Mouse (Mus musculus): ENCODE measurements at regions not wholly inside any gene's neighbourhood (a gene's known extent, or its start where the extent isn't known, plus 50 kb on each side); places are given as distances from the start of the nearest gene placed in this dataset.
"Not testable (repeated sequence)": the region's sequence is repeated elsewhere in the genome, so short reads cannot be mapped to it uniquely, and the experiment has no call there.

- WGBS, result 59% methylated on average over 5 of the region's 5 CpGs
- Histone ChIP-seq H3K36me3 (ENCODE audit: control insufficient read depth, insufficient read depth, low read length) (no peaks in the 10 kb centered on the region), H3K27ac (ENCODE audit: low read depth, low read length) (no peak overlapping the region), H3K9me3 (ENCODE audit: control insufficient read depth, low read length) (no peaks in the 10 kb centered on the region), H3K9ac (ENCODE audit: low read length) (no peak overlapping the region), H3K4me3 (ENCODE audit: low read depth, low read length) (no peak overlapping the region), H3K4me1 (ENCODE audit: control insufficient read depth, insufficient read depth, low read length) (no peaks in the 10 kb centered on the region), H3K4me2 (no peak overlapping the region), H3K27me3 (ENCODE audit: control insufficient read depth, insufficient read depth, low read length) (no peaks in the 10 kb centered on the region)
- no peak for ATAC-seq (ENCODE audit: low FRiP score)
- DNase-seq (ENCODE audit: low spot score, missing footprints), result peak; percentile 73
Observed at GRCm38 (mm10) chr4:66691598-66692220, 135.7 kb upstream of the Tlr4 start.

DNA sequence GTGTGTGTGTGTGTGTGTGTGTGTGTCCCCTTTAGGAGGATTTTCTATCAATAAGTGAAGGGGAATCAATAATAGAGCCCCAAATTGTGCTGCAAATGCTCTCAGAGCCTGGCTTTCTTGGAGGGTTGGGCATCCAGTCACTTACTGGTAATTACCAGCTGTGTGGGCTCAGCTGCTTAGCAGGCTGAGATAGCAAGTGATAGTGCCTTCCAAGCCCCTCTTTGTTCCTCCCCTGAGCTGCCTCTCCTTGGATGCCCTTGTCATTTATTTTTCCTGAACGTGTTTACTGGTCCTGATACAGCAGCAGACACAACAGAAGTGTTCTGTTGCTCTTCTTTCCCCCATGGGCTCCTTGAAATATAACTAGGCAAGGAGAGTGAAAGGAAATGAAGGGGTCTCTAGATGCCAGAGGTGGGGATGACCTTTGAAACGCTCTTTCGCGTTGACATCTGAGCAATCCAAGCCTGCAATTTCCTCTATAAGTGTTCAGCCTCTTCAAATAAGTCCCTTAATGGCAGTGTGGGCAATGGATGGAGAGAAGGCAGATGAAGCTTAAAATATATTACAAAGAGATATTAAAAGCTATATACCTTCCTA, 133.3 kb upstream of the Tlr4 start:
- 68% methylated on average over 4 of the region's 4 CpGs for WGBS
- peak; percentile 48; the same call in 1 of the 2 replicates for ATAC-seq (ENCODE audit: low FRiP score)

DNA sequence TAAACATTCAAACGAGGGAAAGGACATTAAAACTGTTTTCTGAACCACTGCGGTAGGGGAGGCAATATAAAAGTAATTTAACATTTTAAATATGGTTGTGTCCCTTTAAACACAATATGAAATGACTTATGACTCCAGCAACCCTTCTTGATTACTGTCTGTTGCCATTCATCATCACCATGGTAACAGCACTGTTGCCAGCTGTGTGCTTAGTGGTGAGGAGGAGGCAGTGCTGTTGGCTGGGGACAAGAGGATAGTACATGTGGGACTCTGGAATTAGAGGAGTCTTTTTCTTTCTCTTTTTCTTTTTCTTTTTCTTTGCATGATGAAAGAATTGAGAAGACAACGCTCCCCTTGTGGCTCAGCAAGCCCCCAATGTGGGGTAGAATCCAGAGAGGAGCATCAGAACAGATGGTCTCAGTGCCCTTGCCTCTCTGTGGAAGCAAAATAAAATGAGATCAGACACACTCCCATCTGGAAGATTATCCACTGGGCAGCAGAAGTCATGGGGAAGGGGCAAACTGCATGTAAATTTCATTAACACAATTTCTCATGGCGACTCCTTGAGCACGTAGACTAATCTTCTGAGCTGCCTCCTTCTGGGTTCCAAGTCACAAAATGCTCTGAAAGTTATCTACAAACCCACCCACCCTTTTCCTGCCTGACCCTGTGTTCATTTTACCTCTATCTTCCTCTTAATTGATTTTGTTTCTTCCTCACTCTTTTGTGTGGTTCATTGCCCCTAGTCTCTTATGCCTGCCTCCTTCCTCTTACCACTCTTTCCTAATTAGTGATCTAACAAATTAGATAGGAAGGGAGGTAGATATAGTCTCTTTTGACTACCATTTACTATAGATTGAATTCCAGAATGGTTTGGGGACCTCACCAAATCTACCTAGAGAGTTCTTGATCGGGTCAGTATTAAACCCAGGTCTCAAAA, 111.3 kb upstream of the Tlr4 start:
- Histone ChIP-seq H3K4me1 (ENCODE audit: control insufficient read depth, insufficient read depth, low read length) (no peaks in the 10 kb centered on the region), H3K27ac (ENCODE audit: low read depth, low read length) (no peak overlapping the region), H3K4me2 (no peak overlapping the region), H3K4me3 (ENCODE audit: low read depth, low read length) (no peak overlapping the region), H3K27me3 (ENCODE audit: control insufficient read depth, insufficient read depth, low read length) (no peaks in the 10 kb centered on the region), H3K9ac (ENCODE audit: low read length) (no peak overlapping the region), H3K9me3 (ENCODE audit: control insufficient read depth, low read length) (no peaks in the 10 kb centered on the region), H3K36me3 (ENCODE audit: control insufficient read depth, insufficient read depth, low read length) (no peaks in the 10 kb centered on the region)
- WGBS, result 71% methylated on average over 6 of the region's 6 CpGs
- DNase-seq (ENCODE audit: low spot score, missing footprints), result peak; percentile 64
- ATAC-seq (ENCODE audit: low FRiP score), result peak; percentile 94

More for the DNA sequence above, 133.3 kb upstream of the Tlr4 start:
- H3K4me3 ChIP-seq (ENCODE audit: low read depth, low read length), result no peak overlapping the region
- H3K36me3 ChIP-seq (ENCODE audit: control insufficient read depth, insufficient read depth, low read length), result no peaks in the 10 kb centered on the region
- DNase-seq (ENCODE audit: low spot score, missing footprints), result peak; percentile 76
- H3K9ac ChIP-seq (ENCODE audit: low read length), result no peak overlapping the region
- no peaks in the 10 kb centered on the region for H3K9me3 ChIP-seq (ENCODE audit: control insufficient read depth, low read length)
- no peaks in the 10 kb centered on the region for H3K27me3 ChIP-seq (ENCODE audit: control insufficient read depth, insufficient read depth, low read length)
- H3K4me1 ChIP-seq (ENCODE audit: control insufficient read depth, insufficient read depth, low read length), result no peaks in the 10 kb centered on the region
- H3K27ac ChIP-seq (ENCODE audit: low read depth, low read length), result no peak overlapping the region
- no peak overlapping the region for H3K4me2 ChIP-seq

- Histone ChIP-seq H3K4me3 (ENCODE audit: low read depth, low read length) (no peak overlapping the region), H3K9ac (ENCODE audit: low read length) (no peak overlapping the region), H3K9me3 (ENCODE audit: control insufficient read depth, low read length) (no peaks in the 10 kb centered on the region), H3K27me3 (ENCODE audit: control insufficient read depth, insufficient read depth, low read length) (no peaks in the 10 kb centered on the region), H3K27ac (ENCODE audit: low read depth, low read length) (no peak overlapping the region), H3K4me1 (ENCODE audit: control insufficient read depth, insufficient read depth, low read length) (no peaks in the 10 kb centered on the region), H3K4me2 (no peak overlapping the region), H3K36me3 (ENCODE audit: control insufficient read depth, insufficient read depth, low read length) (no peaks in the 10 kb centered on the region)
- ATAC-seq (ENCODE audit: low FRiP score), result no peak
- 21% methylated on average over 2 of the region's 2 CpGs for WGBS
- DNase-seq (ENCODE audit: low spot score, missing footprints), result no peak
Observed at GRCm38 (mm10) chr4:66737407-66737806, 90.0 kb upstream of the Tlr4 start.

DNA sequence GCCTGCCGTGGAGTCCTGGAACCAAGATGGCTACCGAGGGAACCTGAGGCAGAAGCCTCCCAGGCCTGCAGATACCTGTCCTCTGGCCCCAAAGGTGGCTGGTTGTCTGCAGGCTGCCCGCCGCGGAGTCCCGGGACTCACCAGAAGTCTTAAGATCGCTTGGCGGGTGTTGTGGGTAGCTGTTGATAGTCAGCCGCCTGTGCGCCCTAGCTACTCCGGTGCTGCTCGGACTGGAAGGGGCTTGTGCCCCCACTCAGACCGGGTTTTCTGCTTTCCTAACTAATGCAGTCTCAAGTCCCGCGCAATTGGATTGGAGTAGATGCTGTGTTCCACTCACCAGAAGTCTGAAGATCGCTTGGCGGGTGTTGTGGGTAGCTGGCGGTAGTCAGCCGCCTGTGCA, 84.0 kb upstream of the Tlr4 start:
- not testable (repeated sequence) for H3K27ac ChIP-seq (ENCODE audit: low read depth, low read length); H3K4me1 ChIP-seq (ENCODE audit: control insufficient read depth, insufficient read depth, low read length); H3K36me3 ChIP-seq (ENCODE audit: control insufficient read depth, insufficient read depth, low read length); H3K4me2 ChIP-seq; DNase-seq (ENCODE audit: low spot score, missing footprints); H3K9me3 ChIP-seq (ENCODE audit: control insufficient read depth, low read length); H3K27me3 ChIP-seq (ENCODE audit: control insufficient read depth, insufficient read depth, low read length); H3K4me3 ChIP-seq (ENCODE audit: low read depth, low read length); H3K9ac ChIP-seq (ENCODE audit: low read length); ATAC-seq (ENCODE audit: low FRiP score)
- 93% methylated on average over 19 of the region's 19 CpGs for WGBS

- DNase-seq (ENCODE audit: low spot score, missing footprints), result peak; percentile 87
- Histone ChIP-seq H3K36me3 (ENCODE audit: control insufficient read depth, insufficient read depth, low read length) (no peaks in the 10 kb centered on the region), H3K4me3 (ENCODE audit: low read depth, low read length) (no peak overlapping the region), H3K27ac (ENCODE audit: low read depth, low read length) (no peak overlapping the region), H3K4me2 (no peak overlapping the region), H3K27me3 (ENCODE audit: control insufficient read depth, insufficient read depth, low read length) (no peaks in the 10 kb centered on the region), H3K9me3 (ENCODE audit: control insufficient read depth, low read length) (no peaks in the 10 kb centered on the region), H3K9ac (ENCODE audit: low read length) (no peak overlapping the region), H3K4me1 (ENCODE audit: control insufficient read depth, insufficient read depth, low read length) (no peaks in the 10 kb centered on the region)
- WGBS, result 41% methylated on average over 4 of the region's 4 CpGs
- ATAC-seq (ENCODE audit: low FRiP score), result peak; percentile 38; the same call in 1 of the 2 replicates
Observed at GRCm38 (mm10) chr4:66768762-66769161, 58.6 kb upstream of the Tlr4 start.

All from midbrain, embryonic 11.5 days (tissue).